Mouse (Mus musculus): Measurements from ENCODE around the gene Stk38. TPM values are rescaled to one million over a fixed set of nuclear protein-coding genes. Genes with fewer than 3 reads are reported as not detected.

Gene Stk38
- polyA plus RNA-seq, 1 experiment from 2014 or later = 121 TPM

- ATAC-seq (replicated peaks; ENCODE audit: insufficient number of reproducible peaks, low FRiP score, low TSS enrichment, low read depth) (no peak), DNase-seq (ENCODE audit: low spot score) (no peak)
- Histone ChIP-seq H3K36me3 (replicated peaks; ENCODE audit: control insufficient read depth, insufficient read depth, low read depth, low read length) (no peaks in the 10 kb centered on the region), H3K4me1 (ENCODE audit: control insufficient read depth, insufficient read depth, low read length) (no peaks in the 10 kb centered on the region), H3K27me3 (ENCODE audit: control insufficient read depth, insufficient read depth, low read length) (no peaks in the 10 kb centered on the region), H3K4me3 (ENCODE audit: low read depth, low read length) (no peak overlapping the region), H3K4me2 (ENCODE audit: low read depth, low read length) (no peak overlapping the region), H3K9ac (replicated peaks; ENCODE audit: low read length) (no peak overlapping the region), H3K9me3 (replicated peaks; ENCODE audit: control insufficient read depth, low read length) (no peaks in the 10 kb centered on the region), H3K27ac (replicated peaks; ENCODE audit: low read depth, low read length) (no peak overlapping the region)
Observed at GRCm38 (mm10) chr17:29014235-29014634, 6.4 kb upstream of the Stk38 start.

DNA sequence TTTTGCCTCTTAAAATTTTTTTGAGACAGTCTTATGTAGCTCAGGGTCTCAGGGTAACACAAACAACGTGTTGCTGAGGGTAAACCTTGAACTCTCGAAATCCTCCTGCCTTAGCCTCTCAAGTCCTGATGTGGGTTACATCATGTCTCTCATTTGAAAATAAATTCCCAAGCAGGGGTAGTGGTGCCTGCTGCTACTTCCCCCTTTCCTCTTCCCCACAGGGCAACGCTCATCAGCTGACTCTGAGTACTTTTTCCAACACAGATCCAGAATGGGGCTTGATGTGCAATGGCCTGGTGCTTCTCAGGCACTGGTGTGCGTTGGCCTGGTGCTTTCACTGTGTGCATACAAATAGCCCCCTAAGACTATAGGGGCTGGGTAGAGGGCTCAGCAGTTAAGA is 1.4 kb upstream of the Stk38 start:
- DNase-seq (ENCODE audit: low spot score) = no peak

GRCm38 (mm10) chr17:29008326-29008650 is 493 bp upstream of the Stk38 start:
- Histone ChIP-seq H3K4me3 (ENCODE audit: low read depth, low read length) (peak overlapping the region; percentile 87), H3K9ac (replicated peaks; ENCODE audit: low read length) (peak overlapping the region; percentile 90), H3K36me3 (replicated peaks; ENCODE audit: control insufficient read depth, insufficient read depth, low read depth, low read length) (no peaks in the 10 kb centered on the region), H3K27me3 (ENCODE audit: control insufficient read depth, insufficient read depth, low read length) (no peaks in the 10 kb centered on the region), H3K27ac (replicated peaks; ENCODE audit: low read depth, low read length) (peak overlapping the region; percentile 72), H3K9me3 (replicated peaks; ENCODE audit: control insufficient read depth, low read length) (no peaks in the 10 kb centered on the region), H3K4me2 (ENCODE audit: low read depth, low read length) (peak overlapping the region; percentile 44), H3K4me1 (ENCODE audit: control insufficient read depth, insufficient read depth, low read length) (no peaks in the 10 kb centered on the region)
- WGBS = 15% methylated on average over 8 of the region's 8 CpGs
- DNase-seq (ENCODE audit: low spot score) (peak; percentile 35), ATAC-seq (replicated peaks; ENCODE audit: insufficient number of reproducible peaks, low FRiP score, low TSS enrichment, low read depth) (no peak)

More for the DNA sequence above, 1.4 kb upstream of the Stk38 start:
- no peak overlapping the region for H3K9ac ChIP-seq (replicated peaks; ENCODE audit: low read length)
- WGBS = 80% methylated on average over 4 of the region's 4 CpGs
- no peak for ATAC-seq (replicated peaks; ENCODE audit: insufficient number of reproducible peaks, low FRiP score, low TSS enrichment, low read depth)
- no peak overlapping the region for H3K4me2 ChIP-seq (ENCODE audit: low read depth, low read length)
- no peaks in the 10 kb centered on the region for H3K27me3 ChIP-seq (ENCODE audit: control insufficient read depth, insufficient read depth, low read length)
- H3K4me3 ChIP-seq (ENCODE audit: low read depth, low read length) = no peak overlapping the region
- H3K27ac ChIP-seq (replicated peaks; ENCODE audit: low read depth, low read length) = no peak overlapping the region
- H3K4me1 ChIP-seq (ENCODE audit: control insufficient read depth, insufficient read depth, low read length) = no peaks in the 10 kb centered on the region
- H3K9me3 ChIP-seq (replicated peaks; ENCODE audit: control insufficient read depth, low read length) = no peaks in the 10 kb centered on the region
- no peaks in the 10 kb centered on the region for H3K36me3 ChIP-seq (replicated peaks; ENCODE audit: control insufficient read depth, insufficient read depth, low read depth, low read length)

- no peaks in the 10 kb centered on the region for H3K36me3 ChIP-seq (replicated peaks; ENCODE audit: control insufficient read depth, insufficient read depth, low read depth, low read length)
- WGBS = 0% methylated on average over 19 of the region's 19 CpGs
- peak overlapping the region; percentile 90 for H3K9ac ChIP-seq (replicated peaks; ENCODE audit: low read length)
- H3K27me3 ChIP-seq (ENCODE audit: control insufficient read depth, insufficient read depth, low read length) = no peaks in the 10 kb centered on the region
- H3K27ac ChIP-seq (replicated peaks; ENCODE audit: low read depth, low read length) = peak overlapping the region; percentile 72
- no peaks in the 10 kb centered on the region for H3K4me1 ChIP-seq (ENCODE audit: control insufficient read depth, insufficient read depth, low read length)
- peak overlapping the region; percentile 87 for H3K4me3 ChIP-seq (ENCODE audit: low read depth, low read length)
- H3K9me3 ChIP-seq (replicated peaks; ENCODE audit: control insufficient read depth, low read length) = no peaks in the 10 kb centered on the region
- DNase-seq (ENCODE audit: low spot score) (no peak), ATAC-seq (replicated peaks; ENCODE audit: insufficient number of reproducible peaks, low FRiP score, low TSS enrichment, low read depth) (0 out of 2 replicates have a peak, but pooled peaks have one; percentile 17)
- peak overlapping the region; percentile 77 for H3K4me2 ChIP-seq (ENCODE audit: low read depth, low read length)
Observed at GRCm38 (mm10) chr17:29007243-29007640, 553 bp downstream of the Stk38 start.

DNA sequence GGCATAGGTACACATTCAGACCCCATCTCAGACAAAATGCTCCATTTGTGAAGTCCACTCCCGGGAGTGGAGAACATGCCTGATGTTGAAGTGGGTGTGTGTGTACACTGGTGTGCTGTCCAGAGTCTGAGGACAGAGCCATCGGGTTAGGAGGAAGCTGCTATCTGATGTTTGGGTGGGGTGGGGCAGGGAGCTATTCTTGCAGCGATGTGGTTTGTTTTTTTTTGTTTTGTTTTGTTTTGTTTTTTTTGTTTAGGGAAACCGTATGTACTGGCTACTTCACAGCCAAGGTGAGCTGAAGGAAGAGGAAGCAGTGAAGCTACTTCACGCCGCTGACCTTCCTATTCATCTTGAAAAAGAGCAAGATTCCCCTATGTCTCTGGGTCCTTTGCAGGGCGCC is 983 bp downstream of the Stk38 start:
- Histone ChIP-seq H3K27me3 (ENCODE audit: control insufficient read depth, insufficient read depth, low read length) (no peaks in the 10 kb centered on the region), H3K4me1 (ENCODE audit: control insufficient read depth, insufficient read depth, low read length) (no peaks in the 10 kb centered on the region), H3K27ac (replicated peaks; ENCODE audit: low read depth, low read length) (peak overlapping the region; percentile 72; the same call in 1 of the 2 replicates), H3K36me3 (replicated peaks; ENCODE audit: control insufficient read depth, insufficient read depth, low read depth, low read length) (no peaks in the 10 kb centered on the region), H3K9ac (replicated peaks; ENCODE audit: low read length) (peak overlapping the region; percentile 90), H3K4me2 (ENCODE audit: low read depth, low read length) (peak overlapping the region; percentile 77), H3K4me3 (ENCODE audit: low read depth, low read length) (peak overlapping the region; percentile 87), H3K9me3 (replicated peaks; ENCODE audit: control insufficient read depth, low read length) (no peaks in the 10 kb centered on the region)
- WGBS = 9% methylated on average over 7 of the region's 7 CpGs
- no peak for DNase-seq (ENCODE audit: low spot score)
- no peak for ATAC-seq (replicated peaks; ENCODE audit: insufficient number of reproducible peaks, low FRiP score, low TSS enrichment, low read depth)

GRCm38 (mm10) chr17:29005002-29005401 is 2.8 kb downstream of the Stk38 start:
- no peaks in the 10 kb centered on the region for H3K27me3 ChIP-seq (ENCODE audit: control insufficient read depth, insufficient read depth, low read length)
- DNase-seq (ENCODE audit: low spot score) (no peak), ATAC-seq (replicated peaks; ENCODE audit: insufficient number of reproducible peaks, low FRiP score, low TSS enrichment, low read depth) (no peak)
- 97% methylated on average over 3 of the region's 3 CpGs for WGBS
- H3K4me1 ChIP-seq (ENCODE audit: control insufficient read depth, insufficient read depth, low read length) = no peaks in the 10 kb centered on the region
- no peak overlapping the region for H3K4me2 ChIP-seq (ENCODE audit: low read depth, low read length)
- H3K27ac ChIP-seq (replicated peaks; ENCODE audit: low read depth, low read length) = no peak overlapping the region
- H3K9ac ChIP-seq (replicated peaks; ENCODE audit: low read length) = no peak overlapping the region
- H3K4me3 ChIP-seq (ENCODE audit: low read depth, low read length) = no peak overlapping the region
- peaks cover 6% of the 10 kb centered on the region for H3K36me3 ChIP-seq (replicated peaks; ENCODE audit: control insufficient read depth, insufficient read depth, low read depth, low read length)
- no peaks in the 10 kb centered on the region for H3K9me3 ChIP-seq (replicated peaks; ENCODE audit: control insufficient read depth, low read length)

DNA sequence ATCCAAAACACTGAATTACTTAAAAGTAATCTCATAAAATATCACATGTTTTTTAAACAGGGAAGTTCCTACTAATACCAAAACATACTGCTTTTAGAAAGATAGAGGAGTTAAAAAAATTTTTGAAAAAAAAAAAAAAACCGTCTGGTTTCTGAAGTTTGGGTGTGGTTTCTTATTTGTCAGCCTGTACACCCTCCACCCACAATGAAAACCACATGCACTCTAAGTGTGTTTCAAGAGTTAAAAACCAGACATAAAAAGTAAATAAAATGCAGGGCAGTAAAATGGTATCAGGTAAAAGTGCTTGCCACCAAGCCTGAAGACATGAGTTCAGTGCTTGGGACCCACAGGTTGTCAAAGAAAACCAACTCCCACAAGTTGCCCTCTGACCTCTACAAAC is 4.1 kb downstream of the Stk38 start:
- Histone ChIP-seq H3K27ac (replicated peaks; ENCODE audit: low read depth, low read length) (no peak overlapping the region), H3K27me3 (ENCODE audit: control insufficient read depth, insufficient read depth, low read length) (no peaks in the 10 kb centered on the region), H3K9me3 (replicated peaks; ENCODE audit: control insufficient read depth, low read length) (no peaks in the 10 kb centered on the region), H3K4me2 (ENCODE audit: low read depth, low read length) (no peak overlapping the region), H3K36me3 (replicated peaks; ENCODE audit: control insufficient read depth, insufficient read depth, low read depth, low read length) (peaks cover 8% of the 10 kb centered on the region), H3K4me1 (ENCODE audit: control insufficient read depth, insufficient read depth, low read length) (no peaks in the 10 kb centered on the region), H3K9ac (replicated peaks; ENCODE audit: low read length) (no peak overlapping the region), H3K4me3 (ENCODE audit: low read depth, low read length) (no peak overlapping the region)
- no peak for ATAC-seq (replicated peaks; ENCODE audit: insufficient number of reproducible peaks, low FRiP score, low TSS enrichment, low read depth)
- WGBS = 54% methylated on average over 1 of the region's 1 CpGs
- DNase-seq (ENCODE audit: low spot score) = no peak

DNA sequence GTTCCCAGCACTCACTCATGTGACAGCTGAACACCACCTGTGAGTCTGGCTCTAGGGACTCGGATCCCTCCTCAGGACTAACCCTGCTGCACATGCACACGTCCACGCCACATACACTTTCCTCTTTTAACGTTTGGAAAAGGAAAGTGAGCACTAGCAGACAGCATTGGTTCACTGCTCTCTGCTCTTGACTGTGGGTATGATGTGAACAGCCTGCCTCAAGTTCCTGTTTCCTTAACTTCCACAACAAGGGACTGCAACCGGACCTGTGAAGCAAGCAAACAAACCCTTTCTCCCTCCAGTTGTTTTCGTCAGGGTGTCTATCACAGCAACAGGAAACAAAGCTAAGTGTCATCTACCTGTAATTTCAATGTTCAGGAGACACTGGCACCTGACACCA is 7.3 kb downstream of the Stk38 start:
- WGBS = 88% methylated on average over 6 of the region's 6 CpGs
- Histone ChIP-seq H3K4me1 (ENCODE audit: control insufficient read depth, insufficient read depth, low read length) (no peaks in the 10 kb centered on the region), H3K27ac (replicated peaks; ENCODE audit: low read depth, low read length) (no peak overlapping the region), H3K27me3 (ENCODE audit: control insufficient read depth, insufficient read depth, low read length) (no peaks in the 10 kb centered on the region), H3K4me2 (ENCODE audit: low read depth, low read length) (no peak overlapping the region), H3K9ac (replicated peaks; ENCODE audit: low read length) (no peak overlapping the region), H3K9me3 (replicated peaks; ENCODE audit: control insufficient read depth, low read length) (no peaks in the 10 kb centered on the region), H3K36me3 (replicated peaks; ENCODE audit: control insufficient read depth, insufficient read depth, low read depth, low read length) (peaks cover 10% of the 10 kb centered on the region), H3K4me3 (ENCODE audit: low read depth, low read length) (no peak overlapping the region)
- DNase-seq (ENCODE audit: low spot score) = no peak
- ATAC-seq (replicated peaks; ENCODE audit: insufficient number of reproducible peaks, low FRiP score, low TSS enrichment, low read depth) = no peak

Data from embryonic facial prominence, embryonic 11.5 days (tissue).